Mouse (Mus musculus): ENCODE results near the gene C5ar2. TPM values are rescaled to one million over a fixed set of nuclear protein-coding genes. Genes with fewer than 3 reads are reported as not detected.

The C5ar2 gene
- 0.47 TPM for polyA plus RNA-seq (2014; fragmentation: Illumina TruSeq; extraction: RNeasy Lipid Tissue Mini Kit (QIAGEN cat#74804); ENCODE audit: low read depth, low replicate concordance)

DNA sequence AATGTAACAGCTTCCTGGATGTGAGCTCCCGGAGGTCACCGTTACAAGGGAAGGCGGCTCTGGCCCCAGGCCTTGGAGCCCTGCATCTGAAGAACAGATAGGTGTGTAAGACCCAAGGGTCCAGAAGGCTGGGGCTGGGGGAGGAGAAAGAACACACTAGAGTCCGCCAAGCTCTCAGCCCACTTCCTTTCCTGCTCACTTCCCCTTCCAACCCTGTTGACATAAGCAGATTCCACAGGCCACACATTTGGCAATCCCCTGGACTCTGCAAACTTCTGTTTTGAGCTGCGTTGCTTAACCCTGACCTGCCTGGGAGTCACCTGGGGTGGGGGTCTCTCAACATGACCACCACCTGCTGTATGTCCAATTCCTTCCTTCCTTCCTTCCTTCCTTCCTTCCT, at the start of gene C5ar2:
C5ar2 (minus strand) TSS at position 88 of the 400 bp plus-strand sequence.

DNA sequence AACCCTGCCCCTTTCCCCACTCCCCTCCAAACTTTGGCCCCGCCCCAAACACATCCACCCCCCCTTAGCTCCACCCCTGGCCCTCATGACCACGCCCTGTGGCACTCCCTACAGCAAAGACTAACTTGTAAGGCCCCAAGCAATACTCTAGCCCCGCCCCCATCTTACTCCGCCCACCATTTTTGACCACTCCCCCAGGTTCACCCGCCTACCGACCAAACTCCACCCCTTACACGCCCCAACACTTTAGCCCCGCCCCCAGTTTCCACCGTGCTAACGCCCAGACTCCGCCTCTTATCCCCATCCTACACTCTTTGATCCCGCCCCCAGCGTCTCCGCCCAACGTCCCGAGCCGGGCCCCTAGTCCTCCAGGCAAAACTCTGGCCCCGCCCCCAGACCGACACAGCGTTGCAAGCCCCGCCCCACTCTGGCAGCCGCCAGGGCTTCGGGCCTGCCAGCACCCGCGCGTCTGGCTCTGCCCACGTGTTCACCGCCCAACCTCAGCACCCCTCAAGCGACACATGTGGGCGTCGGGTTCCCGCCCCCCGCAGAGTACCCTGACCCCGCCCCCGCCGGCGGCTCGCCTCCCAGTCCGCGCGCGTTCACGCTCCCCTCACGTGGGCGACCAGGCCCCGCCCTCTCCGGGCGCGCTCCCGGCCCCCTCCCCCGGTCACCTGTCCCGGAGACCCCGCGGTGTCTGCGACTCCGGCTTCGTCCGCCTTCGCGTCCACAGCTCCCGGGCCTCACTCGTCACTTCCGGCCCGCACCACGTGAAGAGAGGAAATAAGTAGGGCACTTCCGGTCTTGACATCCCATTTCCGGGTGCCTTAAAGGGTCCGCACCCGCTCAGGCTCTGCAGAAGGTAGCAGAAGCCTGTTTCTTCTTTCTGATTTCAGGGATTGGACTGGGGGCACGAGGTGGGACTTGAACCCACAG, 42.3 kb upstream of the C5ar2 start, which contains the start of gene Ccdc9:
Ccdc9 (minus strand) TSS at position 770 of the 936 bp plus-strand sequence.

DNA sequence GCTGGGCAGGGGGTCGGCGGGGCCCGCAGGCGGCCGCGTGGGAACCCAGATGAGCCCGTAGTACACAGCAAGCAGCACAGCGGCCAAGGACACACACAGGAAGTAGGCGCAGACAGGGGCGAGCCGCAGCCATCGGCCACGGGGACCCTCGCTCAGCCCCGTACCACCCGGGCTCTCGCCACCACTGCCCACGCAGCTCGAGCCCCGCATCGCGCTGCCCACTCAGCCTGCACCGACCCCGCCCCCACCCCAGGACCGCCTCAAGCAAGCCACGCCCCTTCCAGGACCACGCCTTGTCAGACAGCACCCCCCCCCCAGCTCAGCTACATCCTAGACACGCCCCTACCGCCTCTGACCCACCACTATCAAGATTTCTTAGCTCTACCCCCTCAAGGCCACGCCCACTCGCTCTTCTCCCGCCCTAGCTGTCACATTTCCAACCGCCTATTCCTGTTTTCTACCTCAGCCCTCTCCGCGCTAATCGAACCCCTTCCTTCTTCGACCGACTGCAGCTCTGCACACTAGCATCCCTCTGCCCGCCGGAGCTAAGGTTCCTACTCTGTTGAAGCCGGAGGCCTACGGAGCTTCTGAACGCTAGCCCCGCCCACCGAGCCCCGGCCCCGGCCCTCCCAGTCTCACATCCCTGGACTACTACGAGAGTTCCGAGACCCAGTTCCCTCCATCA, 29.3 kb upstream of the C5ar2 start, which contains the start of gene Inafm1:
Inafm1 (minus strand) TSS at position 537 of the 685 bp plus-strand sequence.

DNA sequence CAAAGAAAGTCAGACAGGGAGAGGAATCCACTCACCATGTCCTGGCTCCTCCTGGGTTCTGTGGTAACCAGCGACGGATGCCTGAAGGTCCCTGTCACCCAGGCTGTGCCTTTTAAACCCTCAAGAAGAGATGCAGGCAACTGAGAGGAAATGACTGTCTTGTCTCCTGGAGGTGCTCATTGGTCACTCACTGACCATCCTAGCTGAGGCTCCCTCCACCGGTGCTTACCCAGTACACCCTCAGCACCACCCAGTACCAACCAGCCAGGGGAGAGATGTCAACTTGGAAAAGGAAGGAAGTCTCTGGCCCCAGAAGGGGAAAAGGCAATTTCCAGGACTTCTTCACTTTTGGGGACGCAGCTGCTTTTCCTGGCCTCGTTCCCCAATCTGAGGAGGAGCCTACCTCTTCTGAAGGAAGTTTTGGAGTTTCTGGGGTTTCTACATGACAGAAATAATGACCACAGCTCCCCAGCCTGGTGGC, 15.2 kb upstream of the C5ar2 start, which contains the start of gene C5ar1:
C5ar1 (minus strand) TSS at position 431 of the 481 bp plus-strand sequence.

DNA sequence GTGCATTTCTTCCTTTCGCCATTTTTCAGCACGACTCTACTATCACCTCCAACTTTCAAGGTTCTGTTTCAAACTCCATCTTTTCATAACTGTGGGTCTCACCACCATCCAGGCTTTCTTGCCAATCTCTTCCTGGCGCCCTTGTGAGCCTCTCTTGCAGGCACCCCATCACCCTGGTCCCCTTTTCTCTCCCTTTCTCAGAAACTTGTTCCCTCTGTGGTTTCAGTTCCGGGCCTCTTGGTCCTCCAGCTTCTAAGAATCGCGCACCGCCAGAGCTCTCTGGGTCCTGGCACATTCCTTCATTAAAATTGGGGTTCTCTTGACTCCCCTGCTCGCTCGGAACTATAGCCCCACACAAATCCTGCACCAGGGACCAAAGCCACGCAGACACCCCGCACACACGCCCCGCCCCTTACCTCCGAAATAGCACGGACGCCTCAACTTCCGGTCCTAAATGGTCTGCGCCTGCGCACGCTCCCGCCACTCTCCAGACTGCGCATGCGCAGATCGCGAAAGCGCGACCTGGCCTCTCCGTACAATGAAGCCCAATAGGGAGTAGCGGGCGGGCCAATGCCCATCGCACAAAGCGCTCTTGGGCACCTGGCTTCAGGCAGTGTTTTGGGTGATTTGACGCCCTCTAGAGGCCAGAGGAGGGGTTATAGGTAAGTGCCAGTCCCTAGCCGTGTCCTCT, 22.2 kb downstream of the C5ar2 start, which contains the start of gene Dhx34:
Dhx34 (minus strand) TSS at position 456 of the 691 bp plus-strand sequence.

Other genes with a start within 250 kb of the C5ar2 start
- 0.64 TPM for gene Bicra, start 196.2 kb downstream of the C5ar2 start, polyA plus RNA-seq (2014; fragmentation: Illumina TruSeq; extraction: RNeasy Lipid Tissue Mini Kit (QIAGEN cat#74804); ENCODE audit: low read depth, low replicate concordance)
- not detected for gene Zfp541, start 182.3 kb downstream of the C5ar2 start, polyA plus RNA-seq (2014; fragmentation: Illumina TruSeq; extraction: RNeasy Lipid Tissue Mini Kit (QIAGEN cat#74804); ENCODE audit: low read depth, low replicate concordance)
- 34.1 TPM for gene Napa, start 145.7 kb downstream of the C5ar2 start, polyA plus RNA-seq (2014; fragmentation: Illumina TruSeq; extraction: RNeasy Lipid Tissue Mini Kit (QIAGEN cat#74804); ENCODE audit: low read depth, low replicate concordance)
- 4.7 TPM for gene Kptn, start 124.3 kb downstream of the C5ar2 start, polyA plus RNA-seq (2014; fragmentation: Illumina TruSeq; extraction: RNeasy Lipid Tissue Mini Kit (QIAGEN cat#74804); ENCODE audit: low read depth, low replicate concordance)
- 0.29 TPM for gene Slc8a2, start 114.3 kb downstream of the C5ar2 start, polyA plus RNA-seq (2014; fragmentation: Illumina TruSeq; extraction: RNeasy Lipid Tissue Mini Kit (QIAGEN cat#74804); ENCODE audit: low read depth, low replicate concordance)
- not detected for gene Meis3, start 69.1 kb downstream of the C5ar2 start, polyA plus RNA-seq (2014; fragmentation: Illumina TruSeq; extraction: RNeasy Lipid Tissue Mini Kit (QIAGEN cat#74804); ENCODE audit: low read depth, low replicate concordance)
- 0.12 TPM for gene Dhx34, start 22.1 kb downstream of the C5ar2 start, polyA plus RNA-seq (2014; fragmentation: Illumina TruSeq; extraction: RNeasy Lipid Tissue Mini Kit (QIAGEN cat#74804); ENCODE audit: low read depth, low replicate concordance)
- gene C5ar1, start 15.4 kb upstream of the C5ar2 start, polyA plus RNA-seq (2014; fragmentation: Illumina TruSeq; extraction: RNeasy Lipid Tissue Mini Kit (QIAGEN cat#74804); ENCODE audit: low read depth, low replicate concordance): 4.0 TPM
- 2.9 TPM for gene Inafm1, start 29.5 kb upstream of the C5ar2 start, polyA plus RNA-seq (2014; fragmentation: Illumina TruSeq; extraction: RNeasy Lipid Tissue Mini Kit (QIAGEN cat#74804); ENCODE audit: low read depth, low replicate concordance)
- gene Ccdc9, start 42.6 kb upstream of the C5ar2 start, polyA plus RNA-seq (2014; fragmentation: Illumina TruSeq; extraction: RNeasy Lipid Tissue Mini Kit (QIAGEN cat#74804); ENCODE audit: low read depth, low replicate concordance): 12.2 TPM
- gene Bbc3, start 64.2 kb upstream of the C5ar2 start, polyA plus RNA-seq (2014; fragmentation: Illumina TruSeq; extraction: RNeasy Lipid Tissue Mini Kit (QIAGEN cat#74804); ENCODE audit: low read depth, low replicate concordance): not detected
- 67.6 TPM for gene Sae1, start 143.7 kb upstream of the C5ar2 start, polyA plus RNA-seq (2014; fragmentation: Illumina TruSeq; extraction: RNeasy Lipid Tissue Mini Kit (QIAGEN cat#74804); ENCODE audit: low read depth, low replicate concordance)
- gene Zc3h4, start 156.8 kb upstream of the C5ar2 start, polyA plus RNA-seq (2014; fragmentation: Illumina TruSeq; extraction: RNeasy Lipid Tissue Mini Kit (QIAGEN cat#74804); ENCODE audit: low read depth, low replicate concordance): 3.6 TPM
- gene Tmem160, start 208.6 kb upstream of the C5ar2 start, polyA plus RNA-seq (2014; fragmentation: Illumina TruSeq; extraction: RNeasy Lipid Tissue Mini Kit (QIAGEN cat#74804); ENCODE audit: low read depth, low replicate concordance): not detected
- gene Npas1, start 233.6 kb upstream of the C5ar2 start, polyA plus RNA-seq (2014; fragmentation: Illumina TruSeq; extraction: RNeasy Lipid Tissue Mini Kit (QIAGEN cat#74804); ENCODE audit: low read depth, low replicate concordance): not detected